Mouse (Mus musculus): ENCODE measurements around the gene Gm5737. TPM values are rescaled to one million over a fixed set of nuclear protein-coding genes. Genes with fewer than 3 reads are reported as not detected.

Gm5737 gene
- polyA plus RNA-seq, 1 experiment = not detected

- Histone ChIP-seq H3K27ac (ENCODE audit: insufficient read depth, low read depth, low read length) (no peak overlapping the region), H3K4me3 (ENCODE audit: insufficient read depth, low read length) (no peak overlapping the region)
- TF ChIP-seq POLR2A (IDR thresholded peaks at IDR 0.05; ENCODE audit: borderline replicate concordance, low read depth, low read length) (no peak), CTCF (IDR thresholded peaks at IDR 0.05; ENCODE audit: low read depth, low read length) (peak; percentile 87)
Measured at GRCm38 (mm10) chr7:120823248-120823647, 11.1 kb downstream of the Gm5737 start.

GRCm38 (mm10) chr7:120825097-120825496 lies 12.9 kb downstream of the Gm5737 start:
- no peak for TF ChIP-seq CTCF (IDR thresholded peaks at IDR 0.05; ENCODE audit: low read depth, low read length)
- TF ChIP-seq POLR2A (IDR thresholded peaks at IDR 0.05; ENCODE audit: borderline replicate concordance, low read depth, low read length) = no peak
- H3K27ac ChIP-seq (ENCODE audit: insufficient read depth, low read depth, low read length) = no peak overlapping the region
- H3K4me1 ChIP-seq (ENCODE audit: control insufficient read depth, insufficient read depth, low read length) = peaks cover 12% of the 10 kb centered on the region
- no peak overlapping the region for H3K4me3 ChIP-seq (ENCODE audit: insufficient read depth, low read length)

More at GRCm38 (mm10) chr7:120823248-120823647, 11.1 kb downstream of the Gm5737 start:
- H3K4me1 ChIP-seq (ENCODE audit: control insufficient read depth, insufficient read depth, low read length) = no peaks in the 10 kb centered on the region

GRCm38 (mm10) chr7:120826408-120826807 lies 14.2 kb downstream of the Gm5737 start:
- no peak overlapping the region for H3K27ac ChIP-seq (ENCODE audit: insufficient read depth, low read depth, low read length)
- no peak overlapping the region for H3K4me3 ChIP-seq (ENCODE audit: insufficient read depth, low read length)
- TF ChIP-seq POLR2A (IDR thresholded peaks at IDR 0.05; ENCODE audit: borderline replicate concordance, low read depth, low read length) (no peak), CTCF (IDR thresholded peaks at IDR 0.05; ENCODE audit: low read depth, low read length) (peak; percentile 60)
- peaks cover 16% of the 10 kb centered on the region for H3K4me1 ChIP-seq (ENCODE audit: control insufficient read depth, insufficient read depth, low read length)

- peaks cover 31% of the 10 kb centered on the region for H3K4me1 ChIP-seq (ENCODE audit: control insufficient read depth, insufficient read depth, low read length)
- H3K27ac ChIP-seq (ENCODE audit: insufficient read depth, low read depth, low read length) = no peak overlapping the region
- no peak for TF ChIP-seq POLR2A (IDR thresholded peaks at IDR 0.05; ENCODE audit: borderline replicate concordance, low read depth, low read length)
- no peak for TF ChIP-seq CTCF (IDR thresholded peaks at IDR 0.05; ENCODE audit: low read depth, low read length)
- peak overlapping the region; percentile 86 for H3K4me3 ChIP-seq (ENCODE audit: insufficient read depth, low read length)
Measured at GRCm38 (mm10) chr7:120830431-120831381, 18.5 kb downstream of the Gm5737 start.

- TF ChIP-seq CTCF (IDR thresholded peaks at IDR 0.05; ENCODE audit: low read depth, low read length) = no peak
- TF ChIP-seq POLR2A (IDR thresholded peaks at IDR 0.05; ENCODE audit: borderline replicate concordance, low read depth, low read length) = no peak
- Histone ChIP-seq H3K4me1 (ENCODE audit: control insufficient read depth, insufficient read depth, low read length) (peaks cover 27% of the 10 kb centered on the region), H3K27ac (ENCODE audit: insufficient read depth, low read depth, low read length) (peak overlapping the region; percentile 90; the same call in 1 of the 2 replicates), H3K4me3 (ENCODE audit: insufficient read depth, low read length) (peak overlapping the region; percentile 98)
Measured at GRCm38 (mm10) chr7:120834426-120834825, 22.3 kb downstream of the Gm5737 start.

GRCm38 (mm10) chr7:120834863-120835372 lies 22.8 kb downstream of the Gm5737 start:
- no peak for TF ChIP-seq CTCF (IDR thresholded peaks at IDR 0.05; ENCODE audit: low read depth, low read length)
- TF ChIP-seq POLR2A (IDR thresholded peaks at IDR 0.05; ENCODE audit: borderline replicate concordance, low read depth, low read length) = 0 out of 2 replicates have a peak, but pooled peaks have one; percentile 33
- peak overlapping the region; percentile 98 for H3K4me3 ChIP-seq (ENCODE audit: insufficient read depth, low read length)
- H3K27ac ChIP-seq (ENCODE audit: insufficient read depth, low read depth, low read length) = peak overlapping the region; percentile 90

GRCm38 (mm10) chr7:120835449-120836359 lies 23.5 kb downstream of the Gm5737 start:
- TF ChIP-seq POLR2A (IDR thresholded peaks at IDR 0.05; ENCODE audit: borderline replicate concordance, low read depth, low read length) (0 out of 2 replicates have a peak, but pooled peaks have one; percentile 60), CTCF (IDR thresholded peaks at IDR 0.05; ENCODE audit: low read depth, low read length) (peak; percentile 93)
- Histone ChIP-seq H3K4me3 (ENCODE audit: insufficient read depth, low read length) (peak overlapping the region; percentile 98), H3K27ac (ENCODE audit: insufficient read depth, low read depth, low read length) (peak overlapping the region; percentile 90), H3K4me1 (ENCODE audit: control insufficient read depth, insufficient read depth, low read length) (peaks cover 18% of the 10 kb centered on the region)

More at GRCm38 (mm10) chr7:120834863-120835372, 22.8 kb downstream of the Gm5737 start:
- H3K4me1 ChIP-seq (ENCODE audit: control insufficient read depth, insufficient read depth, low read length) = peaks cover 22% of the 10 kb centered on the region

GRCm38 (mm10) chr7:120836361-120836760 lies 24.2 kb downstream of the Gm5737 start:
- peak overlapping the region; percentile 7; the same call in 1 of the 2 replicates for H3K4me3 ChIP-seq (ENCODE audit: insufficient read depth, low read length)
- peaks cover 16% of the 10 kb centered on the region for H3K4me1 ChIP-seq (ENCODE audit: control insufficient read depth, insufficient read depth, low read length)
- H3K27ac ChIP-seq (ENCODE audit: insufficient read depth, low read depth, low read length) = no peak overlapping the region
- TF ChIP-seq POLR2A (IDR thresholded peaks at IDR 0.05; ENCODE audit: borderline replicate concordance, low read depth, low read length) (no peak), CTCF (IDR thresholded peaks at IDR 0.05; ENCODE audit: low read depth, low read length) (no peak)

All from bone marrow macrophage, adult 2 months (primary cell).